Mouse (Mus musculus) left cerebral cortex, postnatal 25 days (tissue): Measurements from ENCODE around the gene Prokr1. TPM values are rescaled to one million over a fixed set of nuclear protein-coding genes. Genes with fewer than 3 reads are reported as not detected.
A peak's percentile ranks its signal among the peaks of the same experiment; 100 is the strongest.
"Not testable (repeated sequence)": the region's sequence is repeated elsewhere in the genome, so short reads cannot be mapped to it uniquely, and the experiment has no call there.

Experiments used
- DNase-seq, 2 experiments: peaks; one replicate each; pipeline ENCODE4 v3.0.0; 2022; ENCODE audit warnings: low spot score in 2 of 2, mixed read lengths in 1 of 2
- intact Hi-C: fragments of 180-260 bp; cut with DNase I; formaldehyde crosslinking; loops from one replicate; pipeline ENCODE4 v1.15.1; 2025
- total RNA-seq, 2 experiments: library from RNA; stranded (reverse); gene quantifications; 2 replicates each; pipeline ENCODE4 v1.2.3; 2021

Prokr1 gene
- total RNA-seq, 2 experiments from 2014 or later = 0.16 to 0.23 TPM

- intact Hi-C loops = no loop called here
- no peak for DNase-seq
These were observed 13.8 kb downstream of the Prokr1 start for GRCm38 (mm10) chr6:87576648-87577330.

- DNase-seq, intact Hi-C loops: not testable (repeated sequence)
These were observed 18.7 kb downstream of the Prokr1 start for GRCm38 (mm10) chr6:87571863-87572262.

DNA sequence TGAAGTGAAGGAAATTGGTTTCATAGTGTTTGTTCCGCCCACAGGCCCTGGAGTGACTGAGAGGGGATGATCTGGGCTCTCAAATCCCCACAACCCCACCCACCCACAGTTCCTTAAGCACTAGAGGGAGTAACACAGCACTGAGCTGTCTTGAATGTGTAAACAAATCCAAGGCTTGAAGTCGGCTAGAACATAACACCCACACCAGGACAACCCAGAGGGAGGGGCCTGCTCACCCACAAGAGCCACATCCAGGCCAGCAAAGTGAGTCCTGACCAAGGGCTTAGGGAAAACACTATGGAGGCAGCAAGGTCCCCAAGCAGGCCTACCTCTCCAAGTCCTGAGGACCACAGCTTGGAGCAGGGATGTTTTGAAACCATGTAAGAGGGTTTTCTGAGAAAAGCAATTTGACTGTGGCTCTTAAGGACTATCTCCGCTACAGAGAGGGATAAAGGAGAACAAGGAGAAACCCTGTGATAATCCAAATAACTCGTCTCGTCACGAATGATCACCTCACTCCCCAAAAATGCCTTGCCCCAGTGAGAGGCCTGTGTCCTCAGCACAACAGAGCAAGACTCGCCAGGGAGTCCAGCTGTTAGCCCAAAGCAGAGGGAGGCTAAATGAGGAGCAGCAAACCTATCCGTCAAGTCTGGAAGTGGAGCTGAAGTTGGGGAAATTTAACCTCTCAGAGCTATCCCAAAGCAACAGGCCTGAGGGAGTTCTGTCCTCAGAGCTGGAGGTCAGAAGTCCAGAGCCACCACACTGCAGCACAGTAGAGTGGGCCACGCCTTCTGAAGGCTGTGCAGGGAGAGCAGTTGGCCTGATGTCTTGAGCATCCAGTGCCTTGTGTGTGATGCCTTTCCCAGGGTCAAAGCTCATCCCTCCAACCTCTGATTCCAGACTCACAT, 22.6 kb downstream of the Prokr1 start:
- no peak for DNase-seq
- intact Hi-C loops = no loop called here

DNA sequence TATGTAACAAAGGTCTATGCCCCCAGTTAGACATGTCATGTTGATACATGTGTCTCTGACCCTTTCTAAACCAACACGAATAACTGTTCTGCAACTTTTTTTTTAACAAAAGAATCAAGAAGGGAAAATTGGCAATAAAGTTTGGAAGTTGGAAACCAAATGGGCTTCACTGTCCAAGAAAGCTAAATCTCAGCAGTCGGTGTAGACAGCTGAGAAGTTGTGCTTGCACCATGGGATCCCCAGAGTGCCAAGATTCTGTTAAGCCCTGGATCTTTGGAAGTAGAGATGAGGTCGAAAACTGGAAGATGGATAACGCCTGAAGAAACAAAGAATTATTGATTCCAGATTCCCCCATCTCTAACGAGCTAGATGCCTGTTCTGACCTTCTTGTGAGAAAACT, 25.4 kb downstream of the Prokr1 start:
- intact Hi-C loops = no loop called here
- DNase-seq = no peak

DNA sequence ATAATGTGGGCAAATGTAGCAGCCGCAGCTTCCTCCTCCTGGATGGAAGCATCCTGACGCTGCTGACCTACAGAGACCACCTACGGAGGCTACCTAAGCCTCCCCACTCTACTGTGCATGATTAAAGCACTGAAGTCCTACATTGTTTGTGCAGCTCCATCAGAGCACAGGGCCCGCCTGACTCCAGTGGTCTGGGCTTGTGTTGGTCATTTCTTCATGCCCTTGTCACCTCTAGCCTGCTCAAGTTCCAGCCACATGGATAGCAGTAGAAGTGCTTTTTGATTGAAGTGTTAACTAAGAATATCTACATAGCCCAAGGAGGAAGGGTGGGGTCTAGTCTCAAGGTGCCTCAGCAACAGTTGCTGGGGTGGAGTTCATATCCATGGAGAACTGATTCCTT, 26.2 kb downstream of the Prokr1 start:
- intact Hi-C loops = no loop called here
- no peak for DNase-seq

GRCm38 (mm10) chr6:87553724-87554123, 36.8 kb downstream of the Prokr1 start:
- intact Hi-C loops = no loop called here
- DNase-seq = no peak

- intact Hi-C loops = no loop called here
- peak in 1 of 2 experiments; percentile 45 for DNase-seq
These were observed 38.3 kb downstream of the Prokr1 start for GRCm38 (mm10) chr6:87552054-87552807.

- intact Hi-C loops = no loop called here
- DNase-seq = no peak
These were observed 42.7 kb downstream of the Prokr1 start for GRCm38 (mm10) chr6:87547836-87548235.

DNA sequence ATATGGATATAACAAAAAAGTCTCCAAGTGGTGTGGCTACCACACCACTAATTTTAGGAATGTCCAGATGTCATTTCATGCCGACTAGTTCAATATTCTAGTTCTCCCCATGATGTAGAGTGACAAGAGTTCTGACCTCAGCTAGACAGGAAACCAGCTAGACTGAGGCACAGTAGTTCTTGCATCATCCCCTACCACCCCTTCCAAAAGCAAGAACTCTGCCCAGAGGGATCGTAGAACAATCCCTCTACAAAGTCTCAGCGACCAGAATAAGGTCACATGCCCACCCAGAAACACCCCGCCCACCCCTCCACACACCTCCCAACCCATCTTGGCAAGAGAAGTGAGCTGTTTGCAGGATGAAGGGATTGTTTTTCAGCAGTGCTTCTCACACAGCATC, 43.1 kb downstream of the Prokr1 start:
- intact Hi-C loops = no loop called here
- DNase-seq = no peak

DNA sequence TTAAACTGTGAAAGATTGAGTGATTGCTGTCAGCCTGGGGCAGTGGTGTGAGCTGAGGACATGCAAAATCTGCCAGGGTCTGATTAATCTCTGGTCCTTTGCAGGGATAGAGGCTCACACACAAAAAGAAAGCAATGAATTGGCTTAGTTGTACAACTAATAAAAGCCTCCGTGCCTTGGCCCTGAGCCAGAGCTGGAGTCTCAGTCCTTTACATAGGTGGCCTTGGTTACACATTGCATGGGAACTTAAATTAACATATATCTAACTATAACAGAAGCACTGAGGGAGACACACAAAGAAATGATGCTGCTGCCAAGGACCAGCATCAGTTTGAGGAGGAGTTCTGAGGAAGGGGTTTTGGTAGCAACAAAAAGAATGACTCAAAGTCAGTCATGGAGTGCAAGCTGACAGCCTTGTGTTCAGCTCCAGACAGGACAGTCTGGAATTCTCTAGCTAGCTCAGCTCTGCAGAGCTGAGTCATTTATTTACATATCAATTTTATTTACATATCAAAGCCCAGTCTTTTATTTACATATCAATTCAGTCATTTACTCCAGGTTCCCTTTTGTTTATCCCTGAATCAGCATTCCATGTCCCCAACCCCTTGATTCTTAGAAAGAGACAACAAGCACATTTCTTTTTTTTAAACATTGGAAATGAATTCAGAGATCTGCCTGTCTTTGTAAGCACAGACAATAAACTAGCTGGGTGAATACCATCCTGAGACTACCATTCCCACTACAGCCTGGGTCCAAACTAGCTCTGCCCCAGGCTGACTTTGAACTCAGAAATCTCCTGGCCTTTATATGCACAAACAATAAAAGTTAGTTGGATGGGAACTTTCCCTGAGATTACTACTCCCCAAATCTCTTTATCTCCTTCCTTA, 45.0 kb downstream of the Prokr1 start:
- intact Hi-C loops = no loop called here
- no peak for DNase-seq

DNA sequence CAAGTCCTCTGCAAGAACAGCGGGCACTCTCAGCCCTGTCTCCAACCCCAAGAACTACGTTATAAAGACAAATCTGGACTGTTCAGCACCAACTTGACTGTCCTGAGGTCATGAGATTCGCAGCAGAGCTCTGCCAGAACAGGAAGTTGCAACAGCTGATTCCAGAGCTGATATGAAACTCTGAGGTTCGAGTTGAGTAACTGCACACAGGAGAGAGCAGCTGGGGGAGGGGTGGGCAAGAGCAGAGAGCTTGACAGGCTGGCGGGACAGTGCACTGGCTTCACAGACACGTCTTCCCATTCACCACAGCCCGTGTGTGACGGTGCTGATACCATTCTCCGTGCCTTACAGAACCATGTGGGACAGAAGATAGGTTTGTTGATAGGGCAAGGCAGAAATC, 48.5 kb downstream of the Prokr1 start:
- intact Hi-C loops = no loop called here
- no peak for DNase-seq

DNA sequence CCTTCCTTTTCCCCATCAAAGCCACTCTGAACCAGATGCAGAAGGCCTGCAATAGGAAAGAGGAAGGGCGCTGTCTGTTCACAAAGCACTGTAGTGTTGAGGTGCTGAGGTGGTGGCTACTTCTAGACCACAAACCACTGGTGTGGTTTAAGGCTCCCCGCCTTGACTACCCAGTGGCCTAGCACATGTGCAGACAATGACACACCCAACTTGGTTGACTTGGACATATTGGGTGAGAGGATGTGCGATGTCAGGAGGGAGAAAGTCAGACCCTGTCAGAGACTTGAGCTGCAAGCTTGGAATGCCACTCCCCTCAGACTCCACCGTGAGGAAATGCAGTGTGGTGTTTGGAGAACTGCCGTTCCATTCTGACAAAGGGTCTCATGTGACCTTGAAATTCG, 49.4 kb downstream of the Prokr1 start:
- intact Hi-C loops = no loop called here
- no peak for DNase-seq

DNA sequence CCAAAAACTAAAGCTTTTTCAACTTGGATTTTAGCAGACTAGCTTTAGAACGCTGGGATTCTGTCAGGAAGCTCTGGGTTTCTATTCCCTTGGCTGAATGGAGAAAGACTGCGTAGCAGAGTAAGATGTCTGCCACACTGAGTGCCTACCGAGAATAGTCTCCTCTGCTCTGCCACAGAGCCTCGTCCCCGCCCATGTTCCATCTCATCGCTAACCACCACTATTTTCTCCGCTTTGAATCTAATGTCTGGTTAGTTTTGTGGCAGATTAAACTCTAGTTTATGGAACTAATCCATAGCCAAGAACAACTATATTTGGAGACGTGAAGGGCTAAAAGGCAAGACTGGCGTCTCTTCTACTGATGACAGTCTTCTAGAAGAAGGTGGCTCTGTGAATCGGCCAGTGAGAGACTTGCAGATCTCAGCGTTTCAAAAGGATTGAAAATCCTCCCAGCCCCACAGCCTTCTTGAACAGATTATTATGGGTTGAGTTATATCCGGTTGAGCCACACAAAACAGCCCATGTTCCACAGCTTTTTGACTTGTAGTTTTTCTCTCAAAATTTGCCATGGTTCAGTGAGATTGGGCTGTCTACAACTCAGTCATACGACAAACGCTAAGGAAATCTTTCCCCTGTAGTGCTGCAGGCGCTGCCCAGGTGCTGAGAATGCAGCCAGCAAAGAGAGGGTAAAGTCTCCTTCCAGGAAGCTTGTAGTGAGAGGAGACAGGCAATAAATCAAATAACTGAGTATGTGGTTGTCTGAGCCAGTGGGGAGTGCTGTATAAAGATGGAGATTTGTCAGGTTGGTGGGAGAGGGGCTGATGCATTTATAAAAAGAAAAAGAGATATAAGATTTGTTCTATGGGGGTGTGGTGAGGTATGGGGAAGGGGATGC, 51.9 kb downstream of the Prokr1 start:
- intact Hi-C loops = no loop called here
- DNase-seq = no peak

DNA sequence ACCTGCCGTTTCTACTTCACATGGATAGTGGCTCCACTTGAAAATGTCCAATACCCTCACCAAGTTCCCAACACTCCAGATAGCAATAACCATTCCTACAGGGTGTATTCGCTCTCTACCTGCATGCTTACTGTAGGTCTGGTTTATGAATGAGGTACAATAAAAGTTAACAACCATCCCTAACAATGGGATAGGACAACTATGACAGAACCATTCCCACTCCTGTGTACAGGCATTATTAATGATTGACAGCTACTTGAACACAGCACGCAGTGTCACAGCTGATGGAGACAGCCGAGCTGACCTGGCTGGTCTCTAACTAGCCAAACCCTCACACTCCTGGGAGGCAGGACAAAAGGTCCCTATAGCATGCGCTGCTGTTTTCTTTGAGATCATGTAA, 52.9 kb downstream of the Prokr1 start:
- intact Hi-C loops = no loop called here
- no peak for DNase-seq

- intact Hi-C loops = no loop called here
- DNase-seq = no peak
These were observed 54.3 kb downstream of the Prokr1 start for GRCm38 (mm10) chr6:87536270-87536669.

DNA sequence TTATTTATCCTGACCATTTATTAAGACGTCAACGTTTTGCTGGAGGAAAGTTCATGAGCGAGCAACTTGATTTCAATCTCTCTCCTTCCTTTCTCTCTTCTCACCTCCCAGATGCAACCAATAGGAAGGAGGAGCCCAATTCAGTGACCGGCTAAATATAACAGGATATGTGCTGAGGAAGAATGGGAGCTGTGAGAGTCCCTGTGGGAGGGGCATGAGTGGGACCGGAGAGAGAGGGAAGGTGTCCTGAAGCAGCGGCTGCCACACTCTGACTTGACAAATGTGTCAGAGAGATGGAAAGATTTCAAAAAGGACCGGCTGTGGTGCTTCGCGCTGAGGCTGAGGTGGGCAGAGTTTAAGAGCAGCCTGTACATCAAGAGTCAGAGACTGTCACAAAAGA, 54.9 kb downstream of the Prokr1 start:
- intact Hi-C loops = no loop called here
- peak in 1 of 2 experiments; percentile 92 for DNase-seq

DNA sequence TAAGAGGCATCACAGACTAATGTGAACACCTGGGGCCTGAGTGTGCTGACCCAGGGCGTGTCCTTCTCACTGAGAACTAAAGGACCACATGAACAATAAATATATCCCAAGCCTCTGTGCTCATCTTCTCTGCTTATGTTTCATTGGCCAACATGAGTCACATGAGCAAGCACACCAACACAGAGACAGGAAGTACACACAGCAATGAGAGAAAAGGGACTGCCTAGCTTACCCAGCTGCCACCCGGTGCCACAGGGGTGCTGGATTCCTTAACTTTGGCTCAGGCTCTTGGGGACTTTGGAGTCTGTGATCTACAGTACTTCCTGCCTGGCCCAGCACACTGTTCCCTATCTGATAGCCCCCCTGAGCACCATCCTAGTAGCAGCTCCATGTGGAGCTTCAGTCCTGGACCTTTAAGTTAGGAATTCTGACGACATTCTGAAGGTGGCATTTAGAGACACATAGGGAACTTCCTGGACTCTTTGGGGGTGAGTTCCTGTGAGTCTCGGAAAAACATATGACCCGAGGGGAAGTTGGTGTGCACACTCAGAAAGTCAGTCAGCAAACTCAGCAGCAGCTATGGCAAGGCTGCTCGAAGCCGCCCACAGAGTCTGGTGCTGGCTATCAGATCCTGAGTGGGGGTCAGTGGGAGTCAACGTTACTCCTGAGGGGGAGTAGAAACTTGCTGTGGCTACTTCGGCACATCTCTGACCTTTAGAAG, 55.5 kb downstream of the Prokr1 start:
- intact Hi-C loops = no loop called here
- DNase-seq = no peak
